Mouse (Mus musculus): ENCODE data around the gene Drosha. TPM values are rescaled to one million over a fixed set of nuclear protein-coding genes. Genes with fewer than 3 reads are reported as not detected.
"Not testable (repeated sequence)": the region's sequence is repeated elsewhere in the genome, so short reads cannot be mapped to it uniquely, and the experiment has no call there.

The Drosha gene
- total RNA-seq, 1 experiment from 2014 or later = 9.9 TPM

- no peak for ATAC-seq (replicated peaks; ENCODE audit: insufficient number of reproducible peaks, low FRiP score, low TSS enrichment, poor library complexity, severe bottlenecking)
Measured at GRCm38 (mm10) chr15:12911082-12911481, 86.5 kb downstream of the Drosha start.

- ATAC-seq (replicated peaks; ENCODE audit: insufficient number of reproducible peaks, low FRiP score, low TSS enrichment, poor library complexity, severe bottlenecking) = no peak
Measured at GRCm38 (mm10) chr15:12916314-12916815, 91.8 kb downstream of the Drosha start.

GRCm38 (mm10) chr15:12919326-12919966 is 94.8 kb downstream of the Drosha start:
- not testable (repeated sequence) for ATAC-seq (replicated peaks; ENCODE audit: insufficient number of reproducible peaks, low FRiP score, low TSS enrichment, poor library complexity, severe bottlenecking)

- ATAC-seq (replicated peaks; ENCODE audit: insufficient number of reproducible peaks, low FRiP score, low TSS enrichment, poor library complexity, severe bottlenecking) = no peak
Measured at GRCm38 (mm10) chr15:12919967-12920870, 95.6 kb downstream of the Drosha start.

GRCm38 (mm10) chr15:12921901-12922300 is 97.3 kb downstream of the Drosha start:
- ATAC-seq (replicated peaks; ENCODE audit: insufficient number of reproducible peaks, low FRiP score, low TSS enrichment, poor library complexity, severe bottlenecking) = no peak

GRCm38 (mm10) chr15:12923826-12924225 is 99.2 kb downstream of the Drosha start:
- no peak for ATAC-seq (replicated peaks; ENCODE audit: insufficient number of reproducible peaks, low FRiP score, low TSS enrichment, poor library complexity, severe bottlenecking)

- ATAC-seq (replicated peaks; ENCODE audit: insufficient number of reproducible peaks, low FRiP score, low TSS enrichment, poor library complexity, severe bottlenecking) = no peak
Measured at GRCm38 (mm10) chr15:12931481-12931880, 106.9 kb downstream of the Drosha start.

- ATAC-seq (replicated peaks; ENCODE audit: insufficient number of reproducible peaks, low FRiP score, low TSS enrichment, poor library complexity, severe bottlenecking) = no peak
Measured at GRCm38 (mm10) chr15:12936217-12936732, 111.7 kb downstream of the Drosha start.

- not testable (repeated sequence) for ATAC-seq (replicated peaks; ENCODE audit: insufficient number of reproducible peaks, low FRiP score, low TSS enrichment, poor library complexity, severe bottlenecking)
Measured at GRCm38 (mm10) chr15:12937326-12937725, 112.7 kb downstream of the Drosha start.

GRCm38 (mm10) chr15:12941106-12941505 is 116.5 kb downstream of the Drosha start:
- ATAC-seq (replicated peaks; ENCODE audit: insufficient number of reproducible peaks, low FRiP score, low TSS enrichment, poor library complexity, severe bottlenecking) = no peak

- ATAC-seq (replicated peaks; ENCODE audit: insufficient number of reproducible peaks, low FRiP score, low TSS enrichment, poor library complexity, severe bottlenecking) = no peak
Measured at GRCm38 (mm10) chr15:12941651-12942180, 117.1 kb downstream of the Drosha start.

- no peak for ATAC-seq (replicated peaks; ENCODE audit: insufficient number of reproducible peaks, low FRiP score, low TSS enrichment, poor library complexity, severe bottlenecking)
Measured at GRCm38 (mm10) chr15:12942424-12942823, 117.8 kb downstream of the Drosha start.

GRCm38 (mm10) chr15:12958051-12958450 is 133.4 kb downstream of the Drosha start:
- ATAC-seq (replicated peaks; ENCODE audit: insufficient number of reproducible peaks, low FRiP score, low TSS enrichment, poor library complexity, severe bottlenecking) = no peak

GRCm38 (mm10) chr15:12962179-12962578 is 137.6 kb downstream of the Drosha start:
- no peak for ATAC-seq (replicated peaks; ENCODE audit: insufficient number of reproducible peaks, low FRiP score, low TSS enrichment, poor library complexity, severe bottlenecking)

- no peak for ATAC-seq (replicated peaks; ENCODE audit: insufficient number of reproducible peaks, low FRiP score, low TSS enrichment, poor library complexity, severe bottlenecking)
Measured at GRCm38 (mm10) chr15:12965209-12965608, 140.6 kb downstream of the Drosha start.

GRCm38 (mm10) chr15:12968815-12969214 is 144.2 kb downstream of the Drosha start:
- no peak for ATAC-seq (replicated peaks; ENCODE audit: insufficient number of reproducible peaks, low FRiP score, low TSS enrichment, poor library complexity, severe bottlenecking)

GRCm38 (mm10) chr15:12972441-12972840 is 147.8 kb downstream of the Drosha start:
- ATAC-seq (replicated peaks; ENCODE audit: insufficient number of reproducible peaks, low FRiP score, low TSS enrichment, poor library complexity, severe bottlenecking) = no peak
